Mouse (Mus musculus): ENCODE measurements around the gene Galnt7. TPM values are rescaled to one million over a fixed set of nuclear protein-coding genes. Genes with fewer than 3 reads are reported as not detected.

Galnt7 gene
- polyA plus RNA-seq, 1 experiment from 2014 or later, result 10.0 TPM

GRCm38 (mm10) chr8:57486491-57487440 lies 166.1 kb downstream of the Galnt7 start:
- H3K9me3 ChIP-seq (replicated peaks), result no peaks in the 10 kb centered on the region
- H3K4me3 ChIP-seq, result peak overlapping the region; percentile 89
- peak overlapping the region; percentile 82 for H3K27ac ChIP-seq
- ATAC-seq, result peak; percentile 50
- peak overlapping the region; percentile 94 for H3K4me2 ChIP-seq
- no peaks in the 10 kb centered on the region for H3K27me3 ChIP-seq (replicated peaks)
- H3K36me3 ChIP-seq, result peaks cover 13% of the 10 kb centered on the region
- under 1% methylated on average over 54 of the region's 54 CpGs for WGBS (ENCODE audit: insufficient replicate concordance)
- H3K9ac ChIP-seq, result peak overlapping the region; percentile 90
- H3K4me1 ChIP-seq, result peaks cover 34% of the 10 kb centered on the region

- Histone ChIP-seq H3K9me3 (replicated peaks) (no peaks in the 10 kb centered on the region), H3K4me2 (no peak overlapping the region), H3K9ac (no peak overlapping the region), H3K4me3 (no peak overlapping the region), H3K36me3 (peaks cover 19% of the 10 kb centered on the region), H3K27me3 (replicated peaks) (no peaks in the 10 kb centered on the region), H3K4me1 (peaks cover 4% of the 10 kb centered on the region), H3K27ac (no peak overlapping the region)
- WGBS (ENCODE audit: insufficient replicate concordance), result 68% methylated on average over 4 of the region's 4 CpGs
- ATAC-seq, result no peak
These were observed 172.2 kb downstream of the Galnt7 start for GRCm38 (mm10) chr8:57480606-57481005.

GRCm38 (mm10) chr8:57479700-57480099 lies 173.1 kb downstream of the Galnt7 start:
- WGBS (ENCODE audit: insufficient replicate concordance), result 82% methylated on average over 8 of the region's 8 CpGs
- Histone ChIP-seq H3K27me3 (replicated peaks) (no peaks in the 10 kb centered on the region), H3K9ac (no peak overlapping the region), H3K4me1 (no peaks in the 10 kb centered on the region), H3K27ac (no peak overlapping the region), H3K4me2 (no peak overlapping the region), H3K36me3 (peaks cover 19% of the 10 kb centered on the region), H3K9me3 (replicated peaks) (no peaks in the 10 kb centered on the region), H3K4me3 (no peak overlapping the region)
- no peak for ATAC-seq

GRCm38 (mm10) chr8:57478406-57478805 lies 174.4 kb downstream of the Galnt7 start:
- no peaks in the 10 kb centered on the region for H3K27me3 ChIP-seq (replicated peaks)
- no peak overlapping the region for H3K4me2 ChIP-seq
- 44% methylated on average over 3 of the region's 3 CpGs for WGBS (ENCODE audit: insufficient replicate concordance)
- H3K4me1 ChIP-seq, result no peaks in the 10 kb centered on the region
- H3K4me3 ChIP-seq, result no peak overlapping the region
- H3K36me3 ChIP-seq, result peaks cover 16% of the 10 kb centered on the region
- no peak overlapping the region for H3K9ac ChIP-seq
- no peak for ATAC-seq
- no peaks in the 10 kb centered on the region for H3K9me3 ChIP-seq (replicated peaks)
- no peak overlapping the region for H3K27ac ChIP-seq

Other genes starting within 250 kb of the Galnt7 start
- gene Scrg1, start 197.1 kb downstream of the Galnt7 start, polyA plus RNA-seq (2016; fragmentation: Nextera tagmentation; extraction: Ambion mirVana), result 0.18 TPM in 1 of 2 replicates, not detected in the other
- 26.9 and 27.8 TPM in 2 replicates for gene Sap30, start 165.2 kb downstream of the Galnt7 start, polyA plus RNA-seq (2016; fragmentation: Nextera tagmentation; extraction: Ambion mirVana)
- 380 and 430 TPM in 2 replicates for gene Hmgb2, start 141.1 kb downstream of the Galnt7 start, polyA plus RNA-seq (2016; fragmentation: Nextera tagmentation; extraction: Ambion mirVana)

Measured in liver, embryonic 12.5 days (tissue).